Mouse (Mus musculus) adrenal gland, postnatal 25 days (tissue): Measurements from ENCODE around the gene Rab42. TPM values are rescaled to one million over a fixed set of nuclear protein-coding genes. Genes with fewer than 3 reads are reported as not detected.
"Not testable (repeated sequence)": the region's sequence is repeated elsewhere in the genome, so short reads cannot be mapped to it uniquely, and the experiment has no call there.

Source experiments
- DNase-seq: peaks from one replicate; pipeline ENCODE4 v3.0.0; 2021; ENCODE audit warnings: mixed read lengths
- total RNA-seq: library from RNA; stranded (reverse); gene quantifications from 2 replicates; pipeline ENCODE4 v1.2.3, GENCODE M21; 2021

Gene Rab42
- total RNA-seq, 1 experiment from 2014 or later: 1.8 TPM

DNA sequence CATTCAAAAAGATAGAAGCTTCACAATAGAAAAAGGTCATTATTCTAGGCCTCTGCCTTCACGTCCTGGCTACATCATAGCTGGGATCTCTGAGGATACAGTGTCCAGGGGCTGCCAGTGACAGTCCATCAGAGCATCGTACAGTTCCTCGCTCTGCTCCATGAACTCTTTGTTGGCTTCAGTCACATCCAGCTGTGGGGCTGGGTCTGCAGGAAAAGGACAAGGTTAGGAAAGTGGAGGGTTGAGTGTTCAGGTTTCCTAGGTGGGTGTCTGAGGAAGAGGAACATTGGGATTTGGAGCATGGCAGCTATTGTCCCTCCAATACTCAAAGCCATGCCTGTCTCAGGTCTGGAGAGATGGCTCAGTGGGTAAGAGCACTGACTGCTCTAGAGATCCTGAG, 8.6 kb upstream of the Rab42 start:
- DNase-seq: no peak

DNA sequence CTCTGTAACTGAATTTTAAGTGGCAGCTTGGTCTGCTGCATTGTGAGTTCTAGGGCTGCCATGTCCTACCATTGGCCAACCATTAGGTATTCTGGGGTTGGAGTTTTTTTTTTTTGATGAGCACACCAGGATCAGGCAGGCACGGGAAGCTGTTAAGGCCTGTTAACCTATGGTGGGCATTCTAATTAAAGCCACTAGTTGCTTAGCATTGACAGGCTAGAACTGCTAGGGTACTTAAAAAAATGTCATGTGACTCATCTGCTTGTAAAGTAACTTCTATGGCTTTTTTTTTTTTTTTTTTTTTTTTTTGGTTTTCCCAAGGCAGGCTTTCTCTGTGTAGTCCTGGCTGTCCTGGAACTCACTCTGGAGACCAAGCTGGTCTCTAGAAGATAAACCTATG, 8.0 kb upstream of the Rab42 start:
- DNase-seq: no peak

DNA sequence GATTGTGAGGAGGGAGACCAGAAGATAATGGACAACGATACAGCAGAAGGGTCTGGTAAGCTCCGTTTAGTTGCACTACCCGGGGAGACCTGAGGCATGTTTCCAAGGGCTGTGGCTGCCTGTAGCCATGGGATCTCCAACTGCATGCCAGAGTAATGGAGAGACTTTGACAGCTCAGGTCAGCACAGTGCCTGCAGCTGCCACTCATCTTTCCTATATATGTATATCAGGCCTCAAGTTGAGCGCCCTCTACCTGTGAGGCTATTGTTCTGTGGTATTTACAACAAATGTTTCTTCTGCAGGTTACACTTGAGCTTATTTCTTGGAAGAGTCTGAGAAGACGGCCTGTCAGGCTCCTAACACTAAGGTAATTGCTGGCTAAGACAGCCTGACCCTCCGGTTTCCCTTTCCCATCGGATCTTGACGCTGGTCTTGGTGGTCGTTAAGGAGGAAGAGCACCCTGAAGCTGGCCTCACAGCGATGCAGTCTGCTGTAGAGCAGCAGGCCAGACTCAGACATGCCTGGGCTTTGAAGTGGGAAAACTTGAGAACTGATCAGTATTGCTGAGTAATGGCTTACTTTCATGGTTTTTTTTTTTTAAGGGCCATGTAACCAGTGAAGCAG, 6.8 kb upstream of the Rab42 start:
- DNase-seq: no peak

DNA sequence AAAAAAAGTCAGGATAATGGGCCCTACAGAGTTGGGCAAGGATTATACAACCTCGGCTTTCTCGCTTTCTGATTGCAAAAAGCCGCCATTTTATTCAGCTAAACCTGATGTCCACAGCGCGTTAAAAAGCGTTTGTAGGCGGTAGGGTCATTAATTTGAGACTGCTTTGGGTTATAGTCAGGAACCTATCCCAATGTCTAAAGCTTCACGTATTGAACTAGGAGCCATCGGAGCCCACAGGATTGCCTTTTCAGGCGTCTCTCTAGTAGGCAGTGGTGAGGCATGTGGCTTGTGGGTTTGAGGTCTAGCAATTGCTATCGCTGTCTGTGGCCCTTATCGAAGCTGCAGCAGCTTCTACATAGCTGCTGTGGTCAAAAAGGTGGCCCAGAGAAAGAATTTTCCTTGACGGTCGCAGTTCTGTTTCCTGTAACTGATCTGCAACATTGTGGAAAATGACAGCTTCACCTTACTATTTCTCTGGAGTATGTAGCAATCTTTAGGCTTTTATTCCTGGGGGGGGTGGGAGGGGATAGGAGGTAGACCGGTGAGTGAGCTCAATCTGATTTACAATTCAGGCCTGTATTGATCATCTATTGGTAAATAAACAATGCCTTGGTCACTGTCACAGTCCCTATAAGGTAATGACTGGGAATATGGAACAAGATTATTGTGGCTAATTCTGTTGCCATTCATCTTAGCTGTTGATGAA, 6.1 kb upstream of the Rab42 start:
- no peak for DNase-seq

DNA sequence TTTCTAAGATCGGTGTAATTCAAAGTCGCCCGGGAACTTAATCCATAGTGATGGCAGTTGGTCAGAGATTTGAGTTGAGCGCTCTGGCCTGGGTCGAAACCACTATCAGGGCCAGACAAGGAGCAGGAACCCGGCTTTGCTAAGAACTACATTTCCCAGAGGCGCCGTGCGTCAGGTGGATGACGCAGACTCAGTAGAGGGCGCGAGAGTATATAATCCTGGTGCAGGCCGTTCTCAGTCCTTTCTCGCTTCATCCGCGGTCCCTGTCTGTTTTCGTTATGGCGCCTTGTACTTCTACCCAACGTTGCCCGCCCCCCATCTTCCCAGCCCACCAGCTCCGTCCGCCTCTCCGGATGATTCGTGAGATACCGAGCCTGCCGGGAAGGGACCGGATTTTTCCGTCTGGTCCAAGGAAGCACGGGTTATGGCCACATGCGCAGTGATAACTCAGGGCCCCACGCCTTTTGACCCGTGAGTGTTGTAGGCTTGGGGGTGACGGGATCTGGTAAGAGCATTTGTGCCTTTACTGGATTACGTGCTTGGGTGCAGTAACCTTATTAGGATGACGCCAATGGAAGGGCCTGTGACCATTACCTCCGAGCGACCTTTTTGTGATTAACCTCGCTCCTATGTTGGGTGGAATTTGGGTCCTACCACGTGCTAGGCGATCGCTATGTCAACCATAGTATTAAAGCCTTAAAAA, 5.4 kb upstream of the Rab42 start:
- peak; percentile 81 for DNase-seq

DNA sequence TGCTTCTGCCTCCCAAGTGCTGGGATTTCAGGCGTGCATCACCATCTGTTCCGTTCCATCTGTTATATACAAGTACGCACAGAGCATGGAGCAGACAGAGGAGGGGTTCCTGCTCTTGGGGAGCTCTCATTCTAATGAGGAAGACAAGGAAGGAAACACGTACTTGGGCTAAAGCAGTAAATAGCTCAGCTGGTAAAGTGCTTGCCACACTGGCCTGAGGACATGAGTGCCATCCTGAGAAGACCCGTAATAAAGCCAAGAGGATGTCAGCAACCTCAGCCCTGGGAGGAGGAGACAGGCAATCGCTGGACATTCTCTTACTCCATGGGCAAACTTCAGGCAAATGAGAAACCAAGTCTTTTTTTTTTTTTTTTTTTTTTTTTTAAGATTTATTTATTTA, 2.8 kb upstream of the Rab42 start:
- DNase-seq: no peak

DNA sequence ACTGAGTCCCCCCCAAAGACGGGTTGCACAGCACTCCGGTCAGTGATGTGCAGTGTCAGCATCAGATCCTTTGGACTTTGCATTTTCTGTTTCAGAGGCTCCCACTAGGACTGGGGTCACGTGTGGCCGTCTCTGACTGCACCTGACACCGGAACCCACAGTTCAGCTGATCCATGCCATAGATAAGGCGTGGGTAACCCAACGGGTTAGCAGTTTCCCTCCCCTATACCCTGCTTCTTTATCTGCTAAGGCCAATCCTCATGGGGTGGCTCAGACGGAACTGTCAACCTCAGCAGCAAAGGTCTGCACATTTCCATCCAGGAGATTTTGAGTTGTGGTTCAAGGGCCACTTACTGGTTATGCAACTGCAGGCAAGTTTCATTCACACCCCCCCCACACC, 2.1 kb upstream of the Rab42 start:
- DNase-seq: no peak

DNA sequence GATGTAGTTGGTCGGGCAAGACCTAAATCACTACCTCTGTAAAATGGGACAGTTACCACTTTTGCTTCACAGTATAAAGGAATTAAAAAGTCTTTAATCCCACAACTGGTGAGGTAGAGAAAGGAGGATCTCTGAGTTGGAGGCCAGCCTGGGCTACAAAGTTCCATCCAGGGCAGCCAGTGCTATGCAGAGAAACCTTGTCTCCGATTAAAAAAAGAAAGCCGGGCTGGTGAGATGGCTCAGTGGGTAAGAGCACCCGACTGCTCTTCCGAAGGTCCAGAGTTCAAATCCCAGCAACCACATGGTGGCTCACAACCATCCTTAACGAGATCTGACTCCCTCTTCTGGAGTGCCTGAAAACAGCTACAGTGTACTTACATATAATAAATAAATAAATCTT, 299 bp upstream of the Rab42 start:
- DNase-seq: not testable (repeated sequence)

DNA sequence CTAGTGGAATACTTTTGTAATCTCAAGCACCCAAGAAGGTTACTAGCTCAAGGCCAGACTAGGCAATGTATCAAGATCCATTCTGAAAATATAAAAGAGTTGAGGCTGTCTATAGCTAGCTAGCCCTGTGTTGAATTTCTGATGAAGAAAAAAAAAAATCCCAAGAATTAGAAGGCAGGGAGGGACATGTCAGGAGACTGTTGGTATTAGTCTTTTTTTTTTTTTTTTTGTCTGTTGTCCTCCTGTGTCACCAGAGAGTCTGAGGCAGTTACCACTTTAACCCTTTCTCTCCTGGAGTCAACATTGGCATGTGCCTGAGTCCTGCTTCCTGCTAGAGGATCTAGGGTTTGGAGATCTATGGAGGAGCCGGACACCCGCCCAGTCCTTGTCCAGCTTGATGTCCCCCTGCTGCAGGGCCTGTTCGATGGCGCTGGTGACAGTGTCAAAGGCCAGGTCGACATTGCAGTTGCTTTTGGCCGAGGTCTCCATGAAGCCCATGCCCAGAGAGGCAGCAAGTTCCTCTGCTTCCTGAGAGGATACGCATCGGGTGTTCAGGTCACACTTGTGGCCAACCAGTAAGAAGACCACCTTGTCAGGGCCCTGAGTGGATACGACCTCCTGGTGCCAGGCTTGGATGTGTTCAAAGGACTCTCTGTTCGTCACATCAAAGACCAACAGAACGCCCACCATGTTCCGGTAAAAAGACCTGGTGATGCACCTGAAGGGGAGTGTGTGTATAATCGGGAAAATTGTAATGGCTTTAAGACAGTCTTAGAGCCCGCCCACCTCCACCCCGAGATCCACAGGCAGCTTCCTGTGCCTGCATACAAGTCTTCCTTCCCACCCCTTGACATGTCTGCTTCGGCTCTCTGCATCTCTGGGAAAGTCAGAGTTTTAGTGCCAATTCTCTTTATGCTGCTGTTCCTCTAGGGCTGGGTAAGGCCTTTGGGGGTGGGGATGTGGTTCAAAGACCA, 933 bp downstream of the Rab42 start:
- DNase-seq: no peak

DNA sequence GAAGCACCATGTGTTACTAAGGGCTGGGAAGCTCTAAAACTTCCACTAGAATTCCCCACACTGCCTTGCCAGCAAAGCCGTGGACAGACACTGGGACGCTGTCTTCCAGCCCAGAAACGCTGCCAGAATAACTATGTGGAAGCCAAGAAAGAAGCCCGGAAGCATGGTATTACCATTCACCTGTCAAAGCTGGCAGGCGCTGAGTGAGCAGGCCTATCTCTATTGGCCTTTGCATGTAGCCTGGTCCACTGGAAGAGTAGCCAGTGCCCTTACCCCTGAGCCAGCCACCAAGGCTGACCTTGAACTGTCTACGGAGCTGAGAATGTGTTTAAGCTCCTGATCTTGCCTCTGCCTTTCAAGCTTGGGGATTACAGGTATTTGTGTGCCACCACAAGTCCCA, 1.7 kb downstream of the Rab42 start:
- DNase-seq: no peak

DNA sequence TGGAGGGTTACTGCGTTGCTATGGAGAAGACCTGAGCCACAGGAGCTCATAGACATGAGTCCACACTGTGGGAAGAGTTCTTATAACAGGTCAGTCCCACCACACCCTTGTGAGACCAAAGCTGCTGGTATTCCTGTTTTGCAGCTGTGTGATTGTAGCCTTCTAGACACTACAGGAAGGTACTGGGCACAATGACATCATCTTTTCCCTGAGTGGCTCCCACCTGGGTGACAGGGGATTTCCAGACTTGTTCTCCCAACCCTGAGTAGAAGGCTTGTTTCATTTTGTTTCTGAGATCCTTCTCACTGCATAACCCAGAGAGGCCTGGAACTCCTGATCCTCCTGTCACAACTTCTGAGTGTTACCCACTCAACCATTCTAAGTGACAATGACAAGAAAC, 3.3 kb downstream of the Rab42 start:
- no peak for DNase-seq

DNA sequence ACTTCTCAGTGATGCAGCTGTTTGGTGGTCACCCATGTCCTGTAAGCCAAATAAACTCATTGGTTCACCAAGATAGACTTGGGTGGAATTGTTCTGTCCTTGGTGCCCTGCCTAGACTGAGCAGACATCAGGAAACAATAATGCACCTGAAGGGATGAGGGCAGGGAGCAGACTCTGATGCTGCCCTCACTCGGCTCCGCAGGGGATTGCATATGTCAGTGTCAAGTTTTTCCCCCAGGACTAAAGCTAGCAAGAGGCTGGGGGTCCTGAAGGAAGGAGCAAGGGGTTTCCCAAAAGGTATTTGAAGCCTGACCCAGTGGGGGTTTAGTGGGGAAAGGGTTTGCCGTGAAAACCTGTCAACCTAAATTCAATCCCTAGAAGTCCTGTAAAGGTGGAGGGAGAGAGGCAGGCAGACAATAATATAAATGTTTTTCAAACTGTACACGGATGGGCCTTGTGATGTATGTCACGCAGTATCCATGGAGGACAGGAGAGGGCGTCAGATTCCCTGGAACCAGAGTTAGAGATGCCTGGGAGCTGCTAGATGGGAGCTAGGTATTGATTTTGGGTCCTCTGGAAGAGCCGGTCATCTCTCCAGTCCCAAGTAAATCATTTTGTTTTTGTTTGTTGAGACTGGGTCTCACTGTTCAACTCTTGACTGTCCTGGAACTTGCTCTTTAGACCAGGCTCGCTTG, 7.3 kb downstream of the Rab42 start:
- no peak for DNase-seq

DNA sequence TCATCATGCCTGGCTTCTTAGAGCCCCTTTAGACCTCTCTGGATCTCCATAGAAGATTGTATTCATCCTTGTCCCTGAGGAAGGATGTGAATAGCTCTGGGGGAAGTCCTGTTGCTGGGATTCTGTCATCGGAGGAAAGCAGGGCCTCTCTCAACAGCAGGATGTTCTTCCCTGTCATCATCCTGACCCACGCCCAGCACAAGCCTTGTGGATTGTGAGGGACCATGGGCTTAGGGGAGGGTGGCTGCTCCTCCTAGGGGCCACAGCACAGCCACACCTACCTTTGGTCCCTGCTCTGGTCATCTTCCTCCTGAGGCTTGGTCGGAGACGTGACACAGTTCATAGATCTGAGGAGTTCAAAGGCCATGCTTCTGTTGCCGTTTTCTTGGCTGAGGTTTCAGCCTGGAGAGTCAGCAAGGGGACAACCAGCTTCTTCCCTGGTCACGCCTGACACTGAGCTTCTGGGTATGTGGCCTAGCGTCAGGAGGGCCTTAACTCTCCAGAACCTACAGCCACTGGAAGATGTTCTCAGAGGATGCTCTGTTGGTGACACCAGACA, 9.4 kb downstream of the Rab42 start:
- no peak for DNase-seq

DNA sequence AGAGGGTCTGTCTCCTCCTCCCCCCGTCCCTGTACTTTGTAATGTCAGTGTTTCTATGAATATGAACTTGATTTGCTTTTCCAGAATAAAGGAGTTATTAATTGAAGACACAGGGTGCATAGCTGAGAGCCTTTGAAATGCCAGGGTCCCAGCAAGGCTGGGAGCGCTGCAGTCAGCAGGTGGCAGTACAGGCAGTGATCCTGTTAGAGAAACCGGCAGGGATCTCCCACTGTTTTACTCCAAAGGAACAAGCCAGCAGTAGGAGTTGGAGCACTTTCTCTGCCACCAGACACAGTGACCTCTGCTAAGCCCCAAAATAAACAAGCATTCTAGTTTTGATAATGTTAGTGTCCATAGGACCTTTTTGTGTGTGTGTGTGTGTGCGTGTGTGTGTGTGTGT, 10.2 kb downstream of the Rab42 start:
- DNase-seq: peak; percentile 57

DNA sequence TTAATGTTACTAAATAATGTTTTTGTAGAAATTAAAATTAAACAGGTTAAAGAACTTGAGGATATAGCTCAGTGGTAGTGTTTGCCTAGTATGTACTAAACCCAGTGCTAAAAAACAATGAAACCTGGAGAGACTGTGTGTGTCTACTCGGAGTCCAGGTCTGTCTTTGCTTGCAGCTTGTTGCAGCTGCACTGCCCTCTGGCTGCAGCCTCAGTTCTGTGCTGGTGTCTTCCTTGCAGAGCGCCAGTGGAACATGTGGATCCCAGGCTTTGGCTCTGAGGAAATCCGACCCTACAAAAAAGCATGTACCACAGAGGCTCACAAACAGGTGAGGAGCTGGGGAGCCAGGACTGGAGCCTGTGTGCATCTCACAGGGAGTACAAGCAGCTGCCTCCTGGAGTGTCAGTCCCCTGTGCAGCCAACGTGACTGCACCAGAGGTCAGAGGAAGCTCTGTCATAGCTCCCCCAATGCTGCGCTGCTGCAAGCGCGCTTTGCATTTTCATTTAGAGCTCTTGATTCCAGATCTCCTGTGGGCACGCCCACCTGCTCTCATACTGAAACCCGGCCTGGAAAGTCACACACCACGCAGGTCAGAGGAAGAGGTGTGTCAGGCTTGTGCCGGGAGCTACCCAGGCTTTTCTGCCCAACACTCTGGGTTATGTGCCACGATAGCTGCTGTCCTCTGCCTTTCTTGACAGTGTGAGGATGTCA, 11.4 kb downstream of the Rab42 start:
- no peak for DNase-seq

DNA sequence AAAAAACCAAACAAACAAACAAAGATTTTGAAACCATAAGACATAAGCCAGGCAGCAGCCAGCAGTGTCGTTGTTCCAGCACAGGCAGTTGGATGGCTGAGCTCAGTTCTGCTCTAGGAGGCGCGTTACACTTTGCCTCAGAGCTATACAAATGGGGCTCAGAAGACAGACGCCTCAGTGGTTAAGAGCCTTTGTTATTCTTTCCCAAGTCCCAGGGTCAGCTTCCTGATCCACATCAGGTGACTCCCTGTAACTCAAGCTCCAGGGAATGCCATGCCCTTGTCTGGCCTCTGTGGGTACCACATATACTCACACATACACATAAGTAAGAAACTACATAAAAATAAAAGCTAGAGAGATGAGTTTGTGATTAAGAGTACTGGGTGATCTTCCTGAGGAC, 12.1 kb downstream of the Rab42 start:
- no peak for DNase-seq

DNA sequence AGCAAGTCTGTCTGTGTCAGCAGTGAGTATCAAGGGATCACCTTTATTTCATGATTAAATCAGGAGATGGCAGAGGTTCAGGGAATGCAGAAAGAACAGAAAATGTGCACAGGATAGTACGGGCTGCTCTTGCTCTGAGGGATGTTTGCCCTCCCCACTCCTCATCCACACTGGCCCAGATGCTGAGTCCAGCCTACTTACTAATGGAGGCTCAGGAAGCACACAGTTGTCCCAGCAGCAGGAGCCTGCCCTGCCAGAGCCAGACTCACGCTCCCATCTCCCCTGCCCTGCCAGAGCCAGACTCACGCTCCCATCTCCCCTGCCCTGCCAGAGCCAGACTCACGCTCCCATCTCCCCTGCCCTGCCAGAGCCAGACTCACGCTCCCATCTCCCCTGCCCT, 14.3 kb downstream of the Rab42 start:
- not testable (repeated sequence) for DNase-seq

DNA sequence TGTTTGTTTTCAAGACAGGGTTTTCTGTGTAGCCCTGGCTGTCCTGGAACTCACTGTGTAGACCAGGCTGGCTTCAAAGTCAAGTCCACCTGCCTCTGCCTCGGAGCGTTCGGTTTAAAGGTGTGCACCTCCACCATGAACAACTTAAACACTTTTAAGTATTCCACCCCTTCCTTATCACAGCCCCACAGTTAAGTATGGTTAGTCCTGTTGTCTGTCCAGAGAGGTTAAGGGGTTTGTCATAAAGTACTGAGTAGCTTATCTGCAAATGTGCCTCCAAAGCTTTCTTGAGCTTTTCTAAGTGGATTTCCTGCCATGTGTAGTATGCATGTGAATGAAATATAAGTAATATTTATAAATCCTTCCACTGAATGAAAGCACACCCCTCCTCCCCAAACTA, 27.2 kb downstream of the Rab42 start:
- no peak for DNase-seq

DNA sequence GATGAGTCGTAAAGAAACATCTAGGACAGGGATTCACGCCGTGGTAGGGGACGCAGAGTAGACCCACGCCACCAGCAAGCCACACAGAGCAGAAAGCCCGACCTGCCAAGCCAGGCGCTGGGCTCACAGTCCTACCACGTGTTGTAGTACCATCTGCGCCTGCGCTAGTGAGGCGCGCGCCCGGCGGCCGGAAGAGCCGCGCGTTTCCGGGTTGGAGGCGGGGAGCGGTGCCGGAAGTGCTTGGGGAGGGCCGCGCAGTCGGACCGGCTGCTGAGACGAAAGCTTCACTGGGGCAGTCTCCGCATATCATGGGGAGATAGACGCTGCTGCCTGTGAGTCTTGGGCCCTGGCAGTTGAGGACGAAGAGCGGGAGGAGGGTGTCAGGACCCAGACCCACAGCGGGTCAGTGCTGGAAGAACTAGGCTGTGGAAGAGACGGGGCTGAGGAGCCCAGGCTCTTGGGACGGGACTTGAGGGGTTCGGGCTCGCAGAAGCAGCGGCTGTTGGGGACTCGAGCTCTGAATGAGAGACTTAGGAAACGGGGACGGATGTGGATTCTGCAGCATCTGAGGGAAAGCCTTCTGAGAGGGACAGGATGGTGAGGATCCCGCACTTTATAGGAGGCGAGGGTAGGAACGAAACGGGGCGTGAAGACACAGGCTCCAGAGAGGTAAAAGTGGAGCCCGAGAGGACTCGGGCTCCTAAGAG, 28.9 kb downstream of the Rab42 start, which contains the start of gene Taf12:
TSS of gene Taf12 (plus strand) at position 220 of the 707 bp plus-strand sequence.
- DNase-seq: peak; percentile 92

DNA sequence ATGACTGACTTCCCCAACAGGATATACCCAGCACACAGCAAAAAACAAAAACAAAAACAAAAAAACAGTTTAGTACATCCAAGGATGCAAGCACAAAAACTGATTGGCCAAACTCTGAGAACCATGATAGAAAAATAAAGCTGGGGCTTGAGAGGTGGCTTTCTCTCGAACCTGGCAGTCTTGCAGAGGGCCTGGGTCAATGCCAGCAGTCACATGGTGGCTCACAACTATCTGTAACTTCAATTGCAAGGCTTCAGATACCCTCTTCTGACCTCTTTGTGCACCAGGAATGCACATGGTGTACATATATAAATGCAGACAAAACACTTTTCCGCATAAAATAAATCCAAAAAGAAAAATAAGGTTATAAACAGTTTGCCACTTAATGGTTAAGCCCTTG, 30.0 kb downstream of the Rab42 start:
- peak; percentile 10 for DNase-seq
